Mouse (Mus musculus): Measurements from ENCODE around the gene Chat. TPM values are rescaled to one million over a fixed set of nuclear protein-coding genes. Genes with fewer than 3 reads are reported as not detected.
A peak's percentile ranks its signal among the peaks of the same experiment; 100 is the strongest.

The Chat gene
- total and polyA plus RNA-seq, 3 experiments = 0.20 TPM; not detected in 2

- Histone ChIP-seq H3K27ac (no peak overlapping the region), H3K27me3 (ENCODE audit: control insufficient read depth, insufficient read depth, low read length) (0 out of 2 replicates have a peak, but pooled peaks cover 2% of the 10 kb centered on the region)
- whole genome bisulfite sequencing = 18% methylated on average over 8 of the region's 8 CpGs
These were observed 22.3 kb downstream of the Chat start for GRCm38 (mm10) chr14:32443446-32443845.

GRCm38 (mm10) chr14:32439744-32440143 is 26.0 kb downstream of the Chat start:
- 38% methylated on average over 3 of the region's 3 CpGs for WGBS
- 0 out of 2 replicates have a peak, but pooled peaks cover 2% of the 10 kb centered on the region for H3K27me3 ChIP-seq (ENCODE audit: control insufficient read depth, insufficient read depth, low read length)
- no peaks in the 10 kb centered on the region for H3K36me3 ChIP-seq (ENCODE audit: control insufficient read depth, insufficient read depth, low read length)
- no peak for TF ChIP-seq POLR2A (IDR thresholded peaks at IDR 0.05; ENCODE audit: insufficient read depth, low read depth, low read length)
- no peaks in the 10 kb centered on the region for H3K79me2 ChIP-seq (replicated peaks; ENCODE audit: control insufficient read depth, insufficient read depth, low read length)
- DNase-seq = peak in 1 of 2 experiments; percentile 5
- H3K4me3 ChIP-seq = no peak overlapping the region
- no peak overlapping the region for H3K9ac ChIP-seq (ENCODE audit: low read depth, low read length)
- no peaks in the 10 kb centered on the region for H3K4me1 ChIP-seq (ENCODE audit: control insufficient read depth, insufficient read depth, low read length)
- intact Hi-C loops (cut with DNase I) = no loop called here
- H3K27ac ChIP-seq = no peak overlapping the region

More at GRCm38 (mm10) chr14:32443446-32443845, 22.3 kb downstream of the Chat start:
- Histone ChIP-seq H3K4me1 (ENCODE audit: control insufficient read depth, insufficient read depth, low read length) (no peaks in the 10 kb centered on the region), H3K79me2 (replicated peaks; ENCODE audit: control insufficient read depth, insufficient read depth, low read length) (no peaks in the 10 kb centered on the region), H3K4me3 (no peak overlapping the region), H3K9ac (ENCODE audit: low read depth, low read length) (no peak overlapping the region), H3K36me3 (ENCODE audit: control insufficient read depth, insufficient read depth, low read length) (no peaks in the 10 kb centered on the region)
- TF ChIP-seq EP300 (IDR thresholded peaks at IDR 0.05; ENCODE audit: insufficient read depth, low read depth, low read length) = no peak
- no peak for TF ChIP-seq CTCF (IDR thresholded peaks at IDR 0.05)
- TF ChIP-seq POLR2A (IDR thresholded peaks at IDR 0.05; ENCODE audit: insufficient read depth, low read depth, low read length) = no peak
- DNase-seq = peak in 1 of 2 experiments; percentile 9
- intact Hi-C loops (cut with DNase I) = no loop called here

GRCm38 (mm10) chr14:32439316-32439715 is 26.5 kb downstream of the Chat start:
- WGBS = 65% methylated on average over 5 of the region's 5 CpGs
- Histone ChIP-seq H3K4me1 (ENCODE audit: control insufficient read depth, insufficient read depth, low read length) (no peaks in the 10 kb centered on the region), H3K36me3 (ENCODE audit: control insufficient read depth, insufficient read depth, low read length) (no peaks in the 10 kb centered on the region), H3K27ac (no peak overlapping the region), H3K27me3 (ENCODE audit: control insufficient read depth, insufficient read depth, low read length) (0 out of 2 replicates have a peak, but pooled peaks cover 2% of the 10 kb centered on the region), H3K4me3 (no peak overlapping the region), H3K9ac (ENCODE audit: low read depth, low read length) (no peak overlapping the region), H3K79me2 (replicated peaks; ENCODE audit: control insufficient read depth, insufficient read depth, low read length) (no peaks in the 10 kb centered on the region)
- intact Hi-C loops (cut with DNase I) = no loop called here
- peak in 1 of 2 experiments; percentile 4 for DNase-seq
- no peak for TF ChIP-seq POLR2A (IDR thresholded peaks at IDR 0.05; ENCODE audit: insufficient read depth, low read depth, low read length)
- TF ChIP-seq EP300 (IDR thresholded peaks at IDR 0.05; ENCODE audit: insufficient read depth, low read depth, low read length) = no peak
- no peak for TF ChIP-seq CTCF (IDR thresholded peaks at IDR 0.05)

GRCm38 (mm10) chr14:32437352-32437793 is 28.4 kb downstream of the Chat start:
- H3K4me3 ChIP-seq = no peak overlapping the region
- no peak overlapping the region for H3K9ac ChIP-seq (ENCODE audit: low read depth, low read length)
- H3K36me3 ChIP-seq (ENCODE audit: control insufficient read depth, insufficient read depth, low read length) = no peaks in the 10 kb centered on the region
- H3K79me2 ChIP-seq (replicated peaks; ENCODE audit: control insufficient read depth, insufficient read depth, low read length) = no peaks in the 10 kb centered on the region
- H3K27me3 ChIP-seq (ENCODE audit: control insufficient read depth, insufficient read depth, low read length) = no peaks in the 10 kb centered on the region
- H3K4me1 ChIP-seq (ENCODE audit: control insufficient read depth, insufficient read depth, low read length) = no peaks in the 10 kb centered on the region
- no peak overlapping the region for H3K27ac ChIP-seq
- 44% methylated on average over 5 of the region's 5 CpGs for WGBS
- TF ChIP-seq POLR2A (IDR thresholded peaks at IDR 0.05; ENCODE audit: insufficient read depth, low read depth, low read length) (no peak), EP300 (IDR thresholded peaks at IDR 0.05; ENCODE audit: insufficient read depth, low read depth, low read length) (no peak), CTCF (IDR thresholded peaks at IDR 0.05) (no peak)
- intact Hi-C loops (cut with DNase I) = no loop called here
- peak in 1 of 2 experiments; percentile 9 for DNase-seq

GRCm38 (mm10) chr14:32429030-32429602 is 36.7 kb downstream of the Chat start:
- 46% methylated on average over 8 of the region's 8 CpGs for WGBS
- Histone ChIP-seq H3K27me3 (ENCODE audit: control insufficient read depth, insufficient read depth, low read length) (no peaks in the 10 kb centered on the region), H3K4me3 (no peak overlapping the region), H3K27ac (no peak overlapping the region), H3K79me2 (replicated peaks; ENCODE audit: control insufficient read depth, insufficient read depth, low read length) (no peaks in the 10 kb centered on the region), H3K9ac (ENCODE audit: low read depth, low read length) (no peak overlapping the region), H3K4me1 (ENCODE audit: control insufficient read depth, insufficient read depth, low read length) (no peaks in the 10 kb centered on the region), H3K36me3 (ENCODE audit: control insufficient read depth, insufficient read depth, low read length) (no peaks in the 10 kb centered on the region)
- intact Hi-C loops (cut with DNase I) = no loop called here
- no peak for DNase-seq
- TF ChIP-seq EP300 (IDR thresholded peaks at IDR 0.05; ENCODE audit: insufficient read depth, low read depth, low read length) (no peak), CTCF (IDR thresholded peaks at IDR 0.05) (no peak), POLR2A (IDR thresholded peaks at IDR 0.05; ENCODE audit: insufficient read depth, low read depth, low read length) (no peak)

- WGBS = 81% methylated on average over 7 of the region's 7 CpGs
- no peaks in the 10 kb centered on the region for H3K79me2 ChIP-seq (replicated peaks; ENCODE audit: control insufficient read depth, insufficient read depth, low read length)
- no peak overlapping the region for H3K27ac ChIP-seq
- H3K4me1 ChIP-seq (ENCODE audit: control insufficient read depth, insufficient read depth, low read length) = no peaks in the 10 kb centered on the region
- H3K27me3 ChIP-seq (ENCODE audit: control insufficient read depth, insufficient read depth, low read length) = no peaks in the 10 kb centered on the region
- intact Hi-C loops (cut with DNase I) = no loop called here
- no peaks in the 10 kb centered on the region for H3K36me3 ChIP-seq (ENCODE audit: control insufficient read depth, insufficient read depth, low read length)
- H3K4me3 ChIP-seq = no peak overlapping the region
- no peak for TF ChIP-seq EP300 (IDR thresholded peaks at IDR 0.05; ENCODE audit: insufficient read depth, low read depth, low read length)
- no peak for TF ChIP-seq POLR2A (IDR thresholded peaks at IDR 0.05; ENCODE audit: insufficient read depth, low read depth, low read length)
- no peak for TF ChIP-seq CTCF (IDR thresholded peaks at IDR 0.05)
- DNase-seq = no peak
- H3K9ac ChIP-seq (ENCODE audit: low read depth, low read length) = no peak overlapping the region
These were observed 41.8 kb downstream of the Chat start for GRCm38 (mm10) chr14:32423946-32424345.

All from heart, adult 2 months (tissue).